Mouse (Mus musculus) B cell, adult 62 days (primary cell): ENCODE results near the gene Zfp943. TPM values are rescaled to one million over a fixed set of nuclear protein-coding genes. Genes with fewer than 3 reads are reported as not detected.

Source experiments
- total RNA-seq: library from RNA; stranded (reverse); gene quantifications from 4 replicates; pipeline ENCODE4 v1.2.4, GENCODE M21; 2023

Zfp943 gene
- total RNA-seq = 23.8 to 28.7 TPM (median 26.5 TPM) in 4 replicates

GRCm38 (mm10) chr17:21962107-21962907, at the start of gene Zfp943, which contains the start of gene Zfp942:
TSS of gene Zfp943 (plus strand) at chr17:21962552.
TSS of gene Zfp942 (minus strand) at chr17:21962464.

Other genes starting within 250 kb of the Zfp943 start
- gene Zfp229, start 231.8 kb upstream of the Zfp943 start, total RNA-seq = 2.4 to 3.2 TPM (median 2.9 TPM) in 4 replicates
- 0.19 to 0.49 TPM (median 0.33 TPM) in 3 of 4 replicates, not detected in the other for gene Zfp820, start 116.8 kb upstream of the Zfp943 start, total RNA-seq
- 0.97 to 2.8 TPM (median 2.0 TPM) in 4 replicates for gene Zfp995, start 52.6 kb upstream of the Zfp943 start, total RNA-seq
- gene Zfp942, start 88 bp upstream of the Zfp943 start, total RNA-seq = 20.7 to 22.7 TPM (median 21.7 TPM) in 4 replicates
- gene Zfp947, start 203.6 kb downstream of the Zfp943 start, total RNA-seq = 0.20 to 0.36 TPM in 2 of 4 replicates, not detected in the others